30 mouse cellular contexts compared by ENCODE assay signal in the genomic region with DNA sequence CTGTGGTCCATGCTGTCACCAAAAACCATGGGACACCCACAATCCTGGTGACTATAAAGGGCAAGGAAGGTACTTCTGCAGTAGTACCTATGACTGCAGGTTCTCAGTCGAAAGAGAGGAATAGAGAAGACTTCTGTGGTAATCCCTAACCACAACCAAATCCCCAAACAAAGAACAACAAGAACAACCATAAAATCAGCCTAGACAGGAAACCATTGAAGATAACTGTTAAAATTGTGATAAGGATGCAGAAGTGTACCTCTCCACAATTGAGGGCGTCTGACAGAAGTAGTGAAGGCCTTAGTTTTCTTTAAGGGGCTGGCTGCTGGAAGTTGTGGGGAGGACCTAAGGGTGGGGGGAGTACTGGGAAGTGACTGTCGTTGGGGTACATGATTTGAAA.
"Had no signal": no experiment of that assay in that cellular context is flagged by ENCODE, and none has a peak within 500 bp of the region (broad histone marks: within the 10 kb centered on the region; RNA-seq: fewer than 3 reads in every experiment).

No protein-coding gene starts in this region.

- ATAC-seq: liver, embryonic 12.5 days; liver, postnatal 0 days; lung, postnatal 0 days; midbrain, embryonic 13.5 days; midbrain, embryonic 15.5 days; midbrain, embryonic 16.5 days had no signal

- H3K36me3 ChIP-seq: limb, embryonic 10.5 days; midbrain, embryonic 15.5 days had no signal

- DNase-seq: left cerebral cortex, postnatal 4 days; liver; liver, embryonic 13.5 days; liver, postnatal 0 days; lung, adult 18-20 months; lung, adult 2 months; lung, embryonic 14.5 days; lung, postnatal 10 days; lung, postnatal 14 days; lung, postnatal 36 days; lung, postnatal 4 days had no signal

- H3K27me3 ChIP-seq: limb, embryonic 12.5 days; limb, embryonic 13.5 days; limb, embryonic 15.5 days; liver, embryonic 12.5 days; liver, embryonic 13.5 days; liver, embryonic 15.5 days; lung, embryonic 15.5 days; megakaryocyte, embryonic 14.5 days; midbrain, embryonic 12.5 days; midbrain, embryonic 13.5 days; midbrain, embryonic 15.5 days had no signal

- H3K4me2 ChIP-seq: limb, embryonic 12.5 days; limb, embryonic 13.5 days; limb, embryonic 15.5 days; liver, embryonic 11.5 days; liver, embryonic 12.5 days; liver, embryonic 13.5 days; liver, embryonic 15.5 days; lung, embryonic 14.5 days; lung, embryonic 15.5 days; midbrain, embryonic 12.5 days; midbrain, embryonic 13.5 days; midbrain, embryonic 15.5 days had no signal

- H3K27ac ChIP-seq: left cerebral cortex, adult 2 months; limb, embryonic 10.5 days; limb, embryonic 12.5 days; limb, embryonic 13.5 days; limb, embryonic 15.5 days; liver, embryonic 12.5 days; liver, embryonic 13.5 days; liver, embryonic 14.5 days; liver, embryonic 15.5 days; lung, embryonic 15.5 days; macrophage; midbrain, embryonic 10.5 days; midbrain, embryonic 12.5 days; midbrain, embryonic 13.5 days; midbrain, embryonic 15.5 days had no signal

- H3K4me3 ChIP-seq: left cerebral cortex, adult 2 months; limb, embryonic 10.5 days; limb, embryonic 12.5 days; limb, embryonic 13.5 days; limb, embryonic 15.5 days; liver, embryonic 12.5 days; liver, embryonic 13.5 days; liver, embryonic 15.5 days; lung, embryonic 15.5 days; midbrain, embryonic 10.5 days; midbrain, embryonic 12.5 days; midbrain, embryonic 13.5 days; midbrain, embryonic 15.5 days; myocyte had no signal

- H3K4me1 ChIP-seq: limb, embryonic 10.5 days; limb, embryonic 12.5 days; limb, embryonic 13.5 days; limb, embryonic 15.5 days; liver, embryonic 12.5 days; liver, embryonic 13.5 days; liver, embryonic 15.5 days; lung, embryonic 15.5 days; midbrain, embryonic 12.5 days; midbrain, embryonic 13.5 days; midbrain, embryonic 15.5 days had no signal

- H3K9ac ChIP-seq: limb, embryonic 12.5 days; limb, embryonic 13.5 days; limb, embryonic 15.5 days; liver, embryonic 12.5 days; liver, embryonic 13.5 days; liver, embryonic 14.5 days; liver, embryonic 15.5 days; liver, postnatal 0 days; lung, embryonic 14.5 days; lung, embryonic 15.5 days; midbrain, embryonic 12.5 days; midbrain, embryonic 13.5 days; midbrain, embryonic 15.5 days had no signal

- H3K9me3 ChIP-seq: limb, embryonic 10.5 days; limb, embryonic 12.5 days; limb, embryonic 13.5 days; limb, embryonic 15.5 days; liver, embryonic 12.5 days; liver, embryonic 13.5 days; liver, embryonic 15.5 days; lung, embryonic 15.5 days; megakaryocyte, embryonic 14.5 days; midbrain, embryonic 10.5 days; midbrain, embryonic 12.5 days; midbrain, embryonic 13.5 days; midbrain, embryonic 15.5 days had no signal
